In the genomic region with DNA sequence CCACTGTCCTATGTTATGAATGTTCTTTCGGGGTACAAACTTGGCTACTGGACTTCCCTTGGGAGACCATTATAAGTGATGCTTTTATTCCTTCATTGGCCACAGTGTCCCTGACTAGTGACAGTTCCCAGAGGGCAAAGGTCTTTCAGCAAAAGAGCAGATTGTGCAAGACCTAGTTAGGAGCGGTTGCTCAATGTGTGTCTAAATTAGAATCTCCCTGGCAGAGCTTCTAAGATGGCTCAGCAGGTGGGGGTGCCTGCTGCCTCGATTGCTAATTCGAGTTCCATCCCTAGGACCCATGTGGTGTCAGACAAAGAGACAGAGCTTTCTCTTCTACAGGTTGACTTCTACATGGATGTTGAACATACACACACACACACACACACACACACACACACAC, we compare ENCODE assay signal across 13 mouse cellular contexts. TPM values are rescaled to one million over a fixed set of nuclear protein-coding genes. Genes with fewer than 3 reads are reported as not detected.
DNase-seq lines count a peak whose midpoint lies in the region; ATAC-seq and TF ChIP-seq lines count a peak whose summit lies in the region.
"Had no signal": no experiment of that assay in that cellular context is flagged by ENCODE, and none has a peak within 500 bp of the region (broad histone marks: within the 10 kb centered on the region; RNA-seq: fewer than 3 reads in every experiment).

No protein-coding gene starts in this region.

- no peak overlapping the region for H3ac ChIP-seq in C2C12 (ENCODE audit: control insufficient read depth, insufficient read length, low read depth)

- H3K4me3 ChIP-seq in intestine, embryonic 15.5 days (replicated peaks): no peak overlapping the region
- H3K4me3 ChIP-seq in intestine, postnatal 0 days (ENCODE audit: low read depth, low read length): no peak overlapping the region
- no peak overlapping the region for H3K4me3 ChIP-seq in C2C12 (ENCODE audit: insufficient read depth, poor library complexity, severe bottlenecking)
- H3K4me3 ChIP-seq: embryonic facial prominence, embryonic 13.5 days; heart, embryonic 13.5 days; limb, embryonic 13.5 days; neural tube, embryonic 13.5 days had no signal

- H3K79me3 ChIP-seq in C2C12 (ENCODE audit: low read depth): peaks cover 2% of the 10 kb centered on the region

- peaks cover 30% of the 10 kb centered on the region for H3K79me2 ChIP-seq in C2C12 (ENCODE audit: control insufficient read depth, insufficient read depth)

- H3K27ac ChIP-seq in intestine, embryonic 15.5 days: no peak overlapping the region
- H3K27ac ChIP-seq in intestine, postnatal 0 days (ENCODE audit: low read depth, low read length): no peak overlapping the region
- H3K27ac ChIP-seq: embryonic facial prominence, embryonic 13.5 days; heart, embryonic 13.5 days; limb, embryonic 13.5 days; neural tube, embryonic 13.5 days had no signal

- no peaks in the 10 kb centered on the region for H3K27me3 ChIP-seq in intestine, embryonic 15.5 days (replicated peaks)
- no peaks in the 10 kb centered on the region for H3K27me3 ChIP-seq in intestine, postnatal 0 days (replicated peaks; ENCODE audit: control insufficient read depth, insufficient read depth, low read length)
- H3K27me3 ChIP-seq in C2C12 (ENCODE audit: control insufficient read depth, insufficient read depth, insufficient read length): no peaks in the 10 kb centered on the region
- H3K27me3 ChIP-seq: embryonic facial prominence, embryonic 13.5 days; heart, embryonic 13.5 days; limb, embryonic 13.5 days; neural tube, embryonic 13.5 days had no signal

- peak; percentile 18 for ATAC-seq in intestine, embryonic 15.5 days
- ATAC-seq in intestine, postnatal 0 days: no peak
- ATAC-seq: hindbrain, embryonic 16.5 days had no signal

- H3K9ac ChIP-seq in intestine, embryonic 15.5 days: no peak overlapping the region
- no peak overlapping the region for H3K9ac ChIP-seq in intestine, postnatal 0 days (ENCODE audit: low read depth, low read length)
- H3K9ac ChIP-seq: embryonic facial prominence, embryonic 13.5 days; heart, embryonic 13.5 days; limb, embryonic 13.5 days; neural tube, embryonic 13.5 days had no signal

- H3K9me3 ChIP-seq in intestine, embryonic 15.5 days: no peaks in the 10 kb centered on the region
- no peaks in the 10 kb centered on the region for H3K9me3 ChIP-seq in intestine, postnatal 0 days (ENCODE audit: control insufficient read depth)
- H3K9me3 ChIP-seq: embryonic facial prominence, embryonic 13.5 days; heart, embryonic 13.5 days; limb, embryonic 13.5 days; neural tube, embryonic 13.5 days had no signal

- peak; percentile 43 for DNase-seq in adrenal gland, postnatal 14 days
- peak; percentile 29 to 78 for DNase-seq in kidney, postnatal 36 days
- DNase-seq in neural tube, embryonic 10.5 days (ENCODE audit: extremely low spot score, low spot score): no peak
- DNase-seq in right cerebral cortex, postnatal 36 days (ENCODE audit: low spot score in 2 of 2): no peak
- DNase-seq in spleen, postnatal 36 days (ENCODE audit: low spot score in 2 of 2): no peak

- WGBS in intestine, embryonic 15.5 days: 62% methylated on average over 4 of the region's 4 CpGs
- 42% methylated on average over 4 of the region's 4 CpGs for WGBS in intestine, postnatal 0 days

- H3K36me3 ChIP-seq in intestine, embryonic 15.5 days: no peaks in the 10 kb centered on the region
- H3K36me3 ChIP-seq in intestine, postnatal 0 days (ENCODE audit: control insufficient read depth, insufficient read depth): no peaks in the 10 kb centered on the region
- H3K36me3 ChIP-seq in C2C12 (ENCODE audit: control insufficient read depth, insufficient read depth): no peaks in the 10 kb centered on the region
- H3K36me3 ChIP-seq: embryonic facial prominence, embryonic 13.5 days; limb, embryonic 13.5 days; neural tube, embryonic 13.5 days had no signal

- TF ChIP-seq CTCF in intestine, postnatal 0 days (IDR thresholded peaks at IDR 0.05; ENCODE audit: low read depth): no peak
- TF ChIP-seq CTCF in C2C12 (IDR thresholded peaks at IDR 0.05; ENCODE audit: control insufficient read depth, insufficient read depth, insufficient read length): no peak

- no peaks in the 10 kb centered on the region; the same call in 1 of the 2 replicates for H3K4me1 ChIP-seq in intestine, embryonic 15.5 days (replicated peaks)
- no peaks in the 10 kb centered on the region; the same call in 1 of the 2 replicates for H3K4me1 ChIP-seq in intestine, postnatal 0 days (replicated peaks; ENCODE audit: control insufficient read depth, insufficient read depth, low read length)

- H3K4me2 ChIP-seq in intestine, embryonic 15.5 days (replicated peaks): no peak overlapping the region
- H3K4me2 ChIP-seq in intestine, postnatal 0 days (replicated peaks; ENCODE audit: low read depth): no peak overlapping the region
- H3K4me2 ChIP-seq: embryonic facial prominence, embryonic 13.5 days; heart, embryonic 13.5 days; limb, embryonic 13.5 days; neural tube, embryonic 13.5 days had no signal

TF ChIP-seq in C2C12, 6 proteins besides CTCF, POLR2A, EP300 and RAD21:
- TF ChIP-seq MAX (IDR thresholded peaks at IDR 0.05) (no peak), CEBPB (IDR thresholded peaks at IDR 0.05; ENCODE audit: low read depth) (peak; percentile 61)

RNA-seq across cellular contexts. Expression of gene Snrk, which starts 1.5 kb away (rescaled TPM):
- 46.1 and 49.4 TPM in 2 replicates for polyA plus RNA-seq in intestine, embryonic 15.5 days (2015; fragmentation: Nextera tagmentation; extraction: Ambion mirVana)
- 35.4 and 35.6 TPM in 2 replicates for polyA plus RNA-seq in intestine, postnatal 0 days (2015; fragmentation: Nextera tagmentation; extraction: Ambion mirVana)
- 9.8 TPM for polyA plus RNA-seq in C2C12 (2012; fragmentation: generic; extraction: Trizol)
- total RNA-seq in adrenal gland, postnatal 14 days (2021): 275 and 291 TPM in 2 replicates

Comparison
In these comparisons a context has a peak if more than half of its experiments do, and no peak if none do; other contexts are left out.
1. DNase-seq: peak in adrenal gland, postnatal 14 days (single experiment) and kidney, postnatal 36 days (2 of 2); none in neural tube, embryonic 10.5 days (single experiment), right cerebral cortex, postnatal 36 days (0 of 2) and spleen, postnatal 36 days (0 of 2).